Mouse (Mus musculus): Measurements from ENCODE around the gene Orc1.

Orc1 gene

DNA sequence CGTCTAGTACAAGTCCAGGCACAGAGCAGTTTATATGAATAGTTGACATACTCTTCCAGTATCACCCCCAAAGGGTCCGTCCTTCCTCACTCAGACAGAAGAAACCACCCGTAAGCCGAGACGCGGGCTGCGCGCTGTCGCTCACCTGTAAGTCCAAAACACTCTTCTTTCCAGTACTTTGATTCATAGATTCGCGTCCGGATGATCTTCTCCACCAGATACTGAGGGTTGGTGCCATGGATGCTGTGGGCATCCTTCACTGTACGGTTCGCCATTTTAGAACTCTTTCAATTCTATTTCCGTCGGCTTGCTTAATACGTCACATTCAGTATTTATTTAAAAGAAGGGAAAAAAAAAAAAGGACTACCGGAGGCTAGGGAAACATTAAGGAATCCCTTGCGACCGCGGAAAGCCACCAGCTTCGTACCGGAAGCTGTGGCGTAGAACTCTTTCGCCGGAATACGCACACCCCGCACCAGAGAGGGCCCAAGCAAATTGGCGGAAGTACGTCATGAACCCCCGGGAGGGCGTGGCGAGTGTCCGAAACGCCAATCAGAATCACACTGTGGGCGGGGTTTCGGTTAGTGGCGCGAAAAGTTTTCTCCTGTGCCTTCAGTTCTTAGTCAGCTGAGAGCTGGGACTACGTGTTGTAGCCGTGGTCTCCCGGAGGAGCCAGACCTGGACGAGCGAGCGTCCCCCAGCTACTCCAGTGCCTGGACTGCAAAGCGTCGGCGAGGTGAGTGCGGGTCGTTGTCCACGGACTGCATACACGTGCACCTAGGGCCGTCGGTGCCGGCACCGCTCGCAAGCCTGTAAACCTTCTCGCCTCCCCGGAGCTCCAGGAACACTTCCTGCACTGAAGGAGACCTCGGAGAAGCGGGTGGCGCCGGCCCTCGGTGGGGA, at the start of gene Orc1, which contains the start of gene Prpf38a:
Orc1 (plus strand) TSS at position 584 of the 903 bp plus-strand sequence.
Prpf38a (minus strand) TSS at position 497 of the 903 bp plus-strand sequence.
- DNase-seq (ENCODE audit: extremely low read depth, insufficient read length, low spot score): peak; percentile 97

DNA sequence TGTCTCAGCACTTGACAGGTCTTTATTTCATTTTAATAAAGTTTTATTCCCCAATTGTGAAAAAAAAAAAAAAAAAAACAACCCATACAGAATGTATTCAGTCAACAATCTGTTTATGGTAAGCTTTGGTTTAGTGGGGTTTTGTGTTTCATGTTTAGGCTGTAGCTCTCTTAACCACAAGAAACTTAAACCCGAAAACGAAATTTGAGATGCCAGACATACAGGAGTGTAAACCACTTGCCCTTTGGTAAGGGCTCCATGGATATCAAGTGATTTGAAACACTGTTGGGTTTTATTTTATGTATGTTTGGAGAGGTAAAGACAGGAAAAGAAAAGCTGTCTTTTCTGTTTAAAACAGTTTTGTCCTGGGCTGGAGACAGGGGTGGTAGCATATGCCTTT, 39.5 kb upstream of the Orc1 start:
- no peak for DNase-seq (ENCODE audit: extremely low read depth, insufficient read length, low spot score)

DNA sequence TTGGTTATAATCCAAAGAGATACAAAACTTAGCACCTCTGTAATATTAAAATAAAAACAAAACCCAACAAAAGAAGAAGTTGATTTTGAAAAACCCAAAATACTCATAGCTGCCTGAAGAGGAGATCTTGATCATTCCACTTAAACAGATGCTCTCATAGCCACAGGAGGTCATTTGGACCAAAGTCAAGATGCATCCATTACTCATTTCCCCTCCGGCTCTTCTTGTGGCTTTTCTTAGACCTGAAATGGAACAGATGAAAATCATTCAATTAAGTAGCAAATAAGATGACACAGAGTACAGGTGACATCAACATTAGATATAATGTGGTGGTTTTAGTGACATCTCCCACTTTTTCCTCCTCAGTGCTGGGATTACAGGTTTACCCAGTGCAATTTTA, 14.2 kb upstream of the Orc1 start:
- DNase-seq (ENCODE audit: extremely low read depth, insufficient read length, low spot score): peak; percentile 20

DNA sequence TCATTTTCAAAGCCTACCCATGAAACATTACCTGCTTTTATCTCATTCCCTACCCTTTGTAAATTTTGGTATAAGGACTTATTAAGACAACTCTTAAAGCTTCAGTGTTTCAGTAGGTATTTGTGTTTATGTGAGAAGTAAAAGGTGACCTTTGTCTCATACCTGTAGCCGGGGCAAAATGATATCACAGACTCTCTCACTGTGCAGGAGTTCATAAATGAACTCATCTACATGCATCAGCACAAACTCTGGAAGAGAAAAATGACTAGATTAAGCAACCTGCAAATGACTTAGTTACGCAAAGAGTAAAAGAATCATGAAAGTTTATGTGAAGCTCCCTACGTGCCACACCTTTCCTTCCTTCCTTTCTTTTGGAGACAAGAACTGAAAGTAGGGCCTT, 6.6 kb upstream of the Orc1 start:
- DNase-seq (ENCODE audit: extremely low read depth, insufficient read length, low spot score): no peak

DNA sequence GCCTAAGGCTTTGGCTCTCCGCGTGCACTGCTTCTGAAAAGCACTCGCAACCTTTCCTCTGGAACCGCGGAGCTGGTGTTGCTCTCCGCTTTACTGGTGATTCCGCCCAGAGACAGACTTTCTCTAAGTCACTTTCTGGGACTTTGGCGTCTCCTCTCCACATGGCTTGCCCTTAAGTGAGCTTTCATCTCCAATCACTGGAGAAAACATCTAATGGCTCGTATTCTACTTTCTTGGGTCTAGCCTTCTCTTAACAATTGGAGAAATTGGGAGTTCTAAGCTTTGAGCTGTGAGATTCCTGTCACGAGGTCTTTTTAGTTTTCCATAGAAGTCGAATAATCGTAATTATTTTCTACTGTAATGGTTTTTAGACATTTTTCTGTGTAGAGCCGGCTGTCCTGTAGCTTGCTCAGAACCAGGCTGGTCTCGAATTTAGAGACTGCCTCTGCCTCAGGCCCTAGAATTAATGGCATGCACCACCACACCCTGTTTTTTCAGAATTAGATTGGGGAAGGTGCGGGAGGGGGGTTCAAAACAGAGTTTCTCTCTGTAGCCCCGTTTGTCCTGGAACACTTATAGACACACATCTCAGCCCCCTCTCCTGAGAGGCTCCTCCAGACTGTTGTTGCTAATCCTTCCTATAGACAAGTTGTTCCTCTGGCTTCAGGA, 654 bp downstream of the Orc1 start:
- DNase-seq (ENCODE audit: extremely low read depth, insufficient read length, low spot score): no peak

DNA sequence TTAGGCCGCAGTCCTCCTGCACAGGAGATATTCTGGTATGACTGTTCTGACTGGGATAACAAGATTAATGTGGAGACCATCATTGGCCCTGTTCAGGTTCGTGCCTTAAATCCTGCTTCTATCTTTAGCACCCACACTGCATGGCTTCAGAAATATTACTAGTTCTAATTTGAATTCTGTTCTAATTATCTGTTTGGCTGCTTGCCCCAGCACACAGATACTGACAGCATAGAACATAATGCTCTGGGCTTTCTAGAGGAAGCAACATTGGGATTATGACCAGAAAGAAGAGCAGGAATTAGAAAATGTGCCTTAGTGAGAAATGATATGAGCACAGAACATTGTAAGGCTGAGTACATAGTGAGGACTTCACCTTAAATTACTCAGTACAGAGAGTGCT, 14.2 kb downstream of the Orc1 start:
- DNase-seq (ENCODE audit: extremely low read depth, insufficient read length, low spot score): no peak

DNA sequence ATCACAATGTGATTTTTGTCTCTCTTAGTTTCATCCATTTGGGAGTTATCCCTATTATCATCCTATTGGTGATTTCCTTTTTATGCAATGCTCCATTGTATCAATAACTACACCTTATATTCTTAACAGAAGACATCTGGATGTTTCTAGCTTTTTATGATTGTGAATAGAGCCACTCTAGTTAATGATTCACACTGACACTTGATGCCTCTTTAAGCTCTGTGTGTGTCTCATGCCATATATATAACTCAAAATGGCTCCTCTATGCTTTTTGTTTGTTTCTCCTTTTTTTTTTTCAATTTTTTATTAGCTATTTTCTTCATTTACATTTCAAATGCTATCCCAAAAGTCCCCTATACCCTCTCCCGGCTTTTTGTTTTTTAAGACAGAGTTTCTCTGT, 16.6 kb downstream of the Orc1 start:
- DNase-seq (ENCODE audit: extremely low read depth, insufficient read length, low spot score): no peak

DNA sequence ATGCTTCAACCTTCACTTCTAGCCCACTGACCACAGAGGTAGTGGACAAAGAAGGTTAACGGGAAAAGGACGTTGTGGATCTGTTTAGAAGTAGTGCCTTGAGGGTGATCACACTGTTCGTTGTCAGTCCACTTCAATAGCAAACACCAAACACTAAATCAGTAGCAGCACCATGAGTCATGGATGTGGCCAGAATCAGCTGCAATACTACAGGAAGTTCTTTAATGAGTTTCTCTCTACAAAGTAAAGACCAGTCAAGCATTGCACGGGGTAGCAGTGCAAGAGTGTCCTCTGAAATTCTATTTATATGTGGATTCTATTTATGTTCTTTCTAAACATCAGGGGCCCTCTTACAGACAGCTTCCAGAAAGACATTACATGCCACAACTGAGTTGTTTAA, 19.1 kb downstream of the Orc1 start:
- DNase-seq (ENCODE audit: extremely low read depth, insufficient read length, low spot score): no peak

DNA sequence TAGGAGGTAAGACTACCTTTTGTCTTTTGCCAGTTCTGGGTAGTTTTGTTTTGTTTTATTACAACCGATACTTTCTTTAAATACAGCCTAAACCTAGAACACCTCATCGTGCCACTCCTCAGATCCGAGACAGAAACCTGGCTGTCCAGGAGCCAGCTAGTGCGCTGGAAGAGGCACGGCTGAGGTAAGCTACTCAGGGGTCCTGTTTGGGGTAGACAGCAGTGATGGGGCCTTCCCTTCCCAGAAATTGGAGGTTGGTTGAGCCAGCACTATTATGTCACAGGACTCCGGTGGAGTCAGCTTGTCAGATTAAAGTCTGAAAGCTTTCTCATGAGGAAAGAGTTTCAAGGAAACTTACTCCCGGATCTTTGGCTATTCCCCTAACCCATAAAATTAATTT, 22.6 kb downstream of the Orc1 start:
- DNase-seq (ENCODE audit: extremely low read depth, insufficient read length, low spot score): no peak

DNA sequence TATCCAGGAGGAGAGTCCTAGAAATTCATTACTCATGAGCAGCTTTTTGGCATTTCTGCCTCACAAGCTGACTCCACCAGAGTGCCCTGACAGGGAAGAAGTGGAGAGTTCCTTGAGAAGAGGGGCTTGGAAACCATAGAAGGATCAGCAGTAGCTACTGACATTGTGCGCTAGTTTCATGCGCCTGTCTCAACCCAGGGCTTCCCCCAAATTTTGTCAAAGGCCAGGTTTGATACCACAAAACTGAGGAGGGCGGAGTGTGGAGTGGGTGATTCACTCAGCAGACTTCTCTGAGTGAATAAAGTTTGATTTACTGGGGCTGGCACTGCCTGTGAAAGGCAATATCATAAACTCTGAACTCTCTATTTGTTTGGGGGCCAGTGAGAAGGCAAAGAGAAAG, 29.4 kb downstream of the Orc1 start:
- no peak for DNase-seq (ENCODE audit: extremely low read depth, insufficient read length, low spot score)

DNA sequence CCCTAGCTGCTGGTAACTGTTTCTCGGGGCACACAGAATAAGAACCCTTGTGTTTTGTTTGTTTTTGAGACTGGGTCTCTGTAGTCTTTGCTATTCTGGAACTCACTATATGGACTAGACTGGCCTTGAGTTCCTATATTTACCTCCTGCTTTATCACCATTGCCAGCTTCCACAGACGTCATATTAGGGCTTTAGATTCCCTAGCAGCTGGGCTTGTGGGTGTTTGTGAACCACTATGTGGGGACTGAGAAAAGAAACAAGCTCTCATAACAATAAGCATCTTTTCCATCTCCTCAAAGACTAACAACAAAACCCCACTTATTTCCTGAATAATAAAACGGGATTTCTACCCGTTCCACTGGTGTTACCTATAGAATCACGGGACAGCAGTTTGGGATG, 31.7 kb downstream of the Orc1 start:
- DNase-seq (ENCODE audit: extremely low read depth, insufficient read length, low spot score): no peak

DNA sequence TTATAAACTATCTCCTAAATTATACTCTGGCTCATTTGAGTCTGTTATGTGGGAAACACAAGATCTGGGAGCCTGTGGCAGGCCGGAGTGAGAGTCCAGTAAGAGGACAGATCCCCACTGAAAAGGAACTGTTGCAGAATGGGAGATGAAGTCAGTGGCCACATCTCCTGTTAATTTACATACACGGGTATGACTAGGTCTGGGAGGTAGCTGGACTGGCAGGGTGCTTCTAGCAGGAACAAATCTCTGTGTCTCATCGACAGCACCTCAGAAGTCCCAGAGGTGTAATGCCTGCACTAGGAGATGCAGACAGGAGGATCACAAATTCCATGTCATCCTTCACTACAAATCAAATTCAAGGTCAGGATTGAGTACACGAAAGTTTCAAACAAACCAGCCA, 39.4 kb downstream of the Orc1 start:
- no peak for DNase-seq (ENCODE audit: extremely low read depth, insufficient read length, low spot score)

DNA sequence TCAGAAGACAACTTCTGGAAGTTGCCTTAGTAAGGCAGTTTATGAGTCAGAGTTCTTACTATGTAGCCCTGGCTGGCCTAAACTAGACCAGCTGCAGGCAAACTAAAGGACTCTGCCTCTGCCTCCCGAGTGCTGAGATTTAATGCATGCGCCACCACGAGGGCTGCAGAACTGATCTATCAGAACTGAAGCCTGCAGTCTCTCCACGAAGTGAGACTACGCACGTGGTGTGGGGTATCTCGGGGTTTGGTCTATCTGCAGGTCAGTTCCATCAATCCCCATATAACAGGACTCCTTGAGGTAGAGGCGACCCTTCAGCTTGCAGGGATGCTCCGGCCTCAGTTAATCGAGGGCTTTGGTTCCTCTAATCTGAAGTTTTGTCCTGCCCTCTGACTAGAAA, 39.9 kb downstream of the Orc1 start:
- peak; percentile 50 for DNase-seq (ENCODE audit: extremely low read depth, insufficient read length, low spot score)

DNA sequence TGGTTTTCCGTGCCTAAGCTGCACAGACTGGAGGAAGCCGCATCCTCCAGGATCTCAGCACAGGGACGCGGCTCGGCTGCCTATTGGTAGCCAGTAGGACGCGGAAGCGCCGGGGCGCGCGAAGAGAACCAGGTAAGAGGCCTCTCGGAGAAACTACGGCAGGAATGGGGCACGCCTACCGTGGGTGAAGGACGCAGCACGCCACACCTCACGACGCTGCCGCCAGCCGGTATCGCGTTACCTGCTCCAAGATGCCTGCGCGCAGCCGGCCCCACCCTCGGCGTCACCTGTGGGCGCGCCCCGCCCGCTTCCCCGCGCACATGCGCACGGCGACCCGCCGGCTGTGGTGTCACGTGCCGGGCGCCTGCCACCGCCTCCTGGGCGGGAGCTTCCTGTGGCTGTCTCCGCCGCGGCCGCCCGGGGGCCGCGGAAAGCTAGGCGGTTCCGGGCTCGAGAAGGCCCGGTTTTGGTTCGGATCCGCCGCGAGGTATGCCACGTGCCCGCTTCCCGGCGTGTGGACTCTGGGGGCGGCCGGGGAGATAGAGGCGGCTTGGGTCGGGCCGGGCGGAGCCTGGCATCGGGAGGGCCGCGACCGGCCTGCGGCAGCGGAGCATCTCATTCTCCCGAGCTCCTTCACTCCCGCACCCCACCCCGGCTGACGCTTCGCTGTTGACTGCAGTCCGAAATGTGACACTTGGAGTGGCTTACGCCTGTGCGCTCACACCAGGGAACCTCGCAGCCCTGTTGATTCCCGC, 40.5 kb downstream of the Orc1 start, which contains the start of gene Cc2d1b:
Cc2d1b (plus strand) TSS at position 354 of the 755 bp plus-strand sequence.
- DNase-seq (ENCODE audit: extremely low read depth, insufficient read length, low spot score): peak; percentile 94

DNA sequence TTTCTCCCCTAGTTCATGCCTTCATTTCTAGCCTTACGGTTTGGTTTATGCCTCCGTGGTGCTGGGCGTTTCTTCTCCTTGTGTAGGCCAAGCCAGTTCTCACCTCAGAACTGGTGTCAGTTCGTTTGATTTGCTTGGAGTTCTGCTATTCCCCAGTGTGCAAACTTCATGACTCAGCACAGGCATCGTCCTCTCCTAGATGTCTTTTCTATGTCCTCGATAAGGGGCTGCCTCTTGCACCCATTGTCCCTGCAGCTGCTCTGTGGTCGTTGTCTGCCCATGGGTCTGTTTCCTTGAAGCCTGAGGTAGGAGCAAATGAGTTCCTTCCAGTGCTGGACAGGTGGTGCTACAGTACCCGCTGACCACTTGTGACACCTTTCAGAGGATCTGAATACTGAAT, 41.3 kb downstream of the Orc1 start:
- DNase-seq (ENCODE audit: extremely low read depth, insufficient read length, low spot score): no peak

DNA sequence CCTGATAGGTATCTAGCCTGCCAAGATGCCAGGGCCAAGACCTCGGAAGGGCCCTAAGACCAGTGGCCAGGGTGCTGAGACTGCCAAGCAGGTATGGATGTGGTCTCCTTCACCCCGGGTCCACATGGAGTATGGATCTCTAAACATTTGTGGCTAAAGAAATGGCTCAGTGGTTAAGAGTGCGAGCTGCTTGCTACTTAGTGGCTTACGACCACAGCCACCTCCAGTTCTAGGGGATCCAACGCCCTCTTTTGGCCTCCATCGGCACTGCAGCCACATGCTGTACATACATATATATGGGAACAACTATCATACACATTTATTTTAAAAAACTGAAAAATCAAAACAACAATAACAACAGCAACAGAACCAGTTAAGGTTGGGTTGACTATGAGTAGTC, 42.3 kb downstream of the Orc1 start:
- DNase-seq (ENCODE audit: extremely low read depth, insufficient read length, low spot score): no peak

DNA sequence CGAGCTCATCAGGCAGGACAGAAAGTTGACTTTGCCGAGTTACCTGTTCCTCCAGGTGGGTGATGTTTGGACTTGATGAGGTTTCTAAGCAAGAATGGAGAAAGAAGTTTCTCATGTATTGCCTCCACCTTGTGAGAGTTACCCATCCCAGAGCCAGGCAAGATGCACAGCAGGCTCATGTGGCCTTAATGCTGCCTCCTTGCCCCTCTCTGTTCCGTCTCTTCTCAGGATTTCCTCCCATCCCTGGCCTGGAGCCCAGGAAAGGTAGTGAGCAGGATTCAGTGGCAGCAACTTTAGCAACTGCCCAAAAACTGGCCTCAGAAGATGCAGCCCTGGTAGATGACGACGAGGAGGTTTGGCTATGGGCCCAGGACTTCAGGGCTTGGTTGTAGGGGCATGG, 47.8 kb downstream of the Orc1 start:
- no peak for DNase-seq (ENCODE audit: extremely low read depth, insufficient read length, low spot score)

DNA sequence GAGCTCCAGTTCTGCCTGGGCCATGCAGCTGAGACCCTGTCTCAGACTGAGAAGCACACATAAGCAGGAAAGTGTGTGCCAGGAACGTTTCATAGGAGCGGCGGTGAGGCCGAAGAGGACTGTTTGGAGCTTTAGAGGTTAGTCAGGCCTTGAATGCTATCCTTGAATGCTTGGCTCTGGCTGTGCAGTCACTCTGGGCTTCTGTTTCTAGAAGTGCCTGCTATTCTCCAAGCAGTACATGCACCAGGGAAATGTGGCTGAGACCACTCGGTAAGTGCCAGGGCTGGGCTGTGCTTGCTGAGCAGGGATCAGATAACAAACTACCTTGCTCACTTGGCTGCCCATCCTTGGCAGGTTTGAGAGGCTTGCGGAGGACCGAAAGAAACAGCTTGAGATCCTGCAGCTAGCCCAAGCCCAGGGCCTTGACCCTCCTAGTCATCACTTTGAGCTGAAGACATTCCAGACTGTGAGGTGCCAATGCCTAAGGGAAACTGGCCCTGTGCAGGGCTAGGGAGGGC, 50.2 kb downstream of the Orc1 start:
- DNase-seq (ENCODE audit: extremely low read depth, insufficient read length, low spot score): no peak

DNA sequence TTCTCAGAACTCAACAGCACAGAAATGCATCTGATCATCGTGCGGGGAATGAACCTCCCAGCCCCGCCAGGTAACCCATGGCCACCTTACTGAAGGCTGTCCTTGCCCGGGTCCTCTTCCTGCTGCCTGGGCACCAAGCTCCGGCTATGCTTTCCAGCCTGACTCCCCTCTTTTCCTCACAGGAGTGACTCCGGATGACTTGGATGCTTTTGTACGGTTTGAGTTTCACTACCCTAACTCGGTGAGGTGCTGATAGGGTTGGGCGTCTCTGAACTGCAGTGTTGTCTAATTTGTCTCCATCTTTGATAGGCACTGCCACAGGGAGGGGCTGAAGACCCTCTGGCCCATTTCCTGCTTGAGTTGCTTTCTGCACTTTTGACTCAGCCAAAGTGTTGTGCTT, 50.9 kb downstream of the Orc1 start:
- DNase-seq (ENCODE audit: extremely low read depth, insufficient read length, low spot score): no peak

DNA sequence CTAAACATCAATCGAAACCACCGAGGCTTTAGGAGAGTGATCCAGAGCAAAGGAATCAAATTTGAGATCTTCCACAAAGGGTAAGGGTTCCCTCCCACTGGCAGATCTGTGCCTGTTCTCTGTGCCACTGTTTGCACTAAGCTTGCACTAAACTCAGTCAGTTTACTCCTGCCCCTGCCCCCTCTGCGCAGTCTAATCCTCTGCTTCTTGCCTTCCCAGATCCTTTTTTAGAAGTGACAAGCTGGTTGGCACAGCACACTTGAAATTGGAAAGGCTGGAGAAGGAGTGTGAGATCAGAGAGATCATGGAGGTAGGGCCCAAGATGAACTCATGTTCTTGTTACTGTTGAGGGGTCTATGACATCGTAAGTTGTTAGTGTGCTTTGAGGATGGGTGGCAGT, 52.4 kb downstream of the Orc1 start:
- DNase-seq (ENCODE audit: extremely low read depth, insufficient read length, low spot score): no peak

DNA sequence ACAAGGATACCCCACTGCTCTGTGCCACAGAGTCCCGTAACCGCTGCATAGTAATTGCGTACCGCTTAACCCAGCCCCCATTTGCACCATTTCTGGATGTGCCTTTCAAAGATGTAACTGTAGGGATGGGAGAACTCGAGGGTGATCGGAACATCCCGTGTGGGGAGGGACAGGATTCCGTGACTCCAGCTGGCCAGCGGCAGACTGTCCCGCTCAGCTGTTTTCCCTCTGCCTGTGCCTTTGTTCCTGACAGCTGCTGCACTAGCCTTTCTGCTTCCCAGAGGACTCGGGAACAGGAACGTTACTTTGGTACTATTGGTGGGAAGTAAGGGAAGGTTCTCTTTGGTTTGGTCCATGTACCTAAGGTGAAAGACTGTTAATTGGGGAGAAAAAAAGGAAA, 54.5 kb downstream of the Orc1 start:
- no peak for DNase-seq (ENCODE audit: extremely low read depth, insufficient read length, low spot score)
